Mouse (Mus musculus) megakaryocyte, embryonic 14.5 days (primary cell): ENCODE measurements around the gene Vasn.

Source experiments
- FLI1 ChIP-seq: IDR thresholded peaks from 2 replicates; pipeline ENCODE4 v1.6.1; 2012; ENCODE audit warnings: low read length, inconsistent platforms, mixed read lengths
- GATA1 ChIP-seq: IDR thresholded peaks from 3 replicates; pipeline ENCODE4 v1.6.1; 2012; ENCODE audit warnings: mixed read lengths, low read length, inconsistent platforms, borderline replicate concordance

DNA sequence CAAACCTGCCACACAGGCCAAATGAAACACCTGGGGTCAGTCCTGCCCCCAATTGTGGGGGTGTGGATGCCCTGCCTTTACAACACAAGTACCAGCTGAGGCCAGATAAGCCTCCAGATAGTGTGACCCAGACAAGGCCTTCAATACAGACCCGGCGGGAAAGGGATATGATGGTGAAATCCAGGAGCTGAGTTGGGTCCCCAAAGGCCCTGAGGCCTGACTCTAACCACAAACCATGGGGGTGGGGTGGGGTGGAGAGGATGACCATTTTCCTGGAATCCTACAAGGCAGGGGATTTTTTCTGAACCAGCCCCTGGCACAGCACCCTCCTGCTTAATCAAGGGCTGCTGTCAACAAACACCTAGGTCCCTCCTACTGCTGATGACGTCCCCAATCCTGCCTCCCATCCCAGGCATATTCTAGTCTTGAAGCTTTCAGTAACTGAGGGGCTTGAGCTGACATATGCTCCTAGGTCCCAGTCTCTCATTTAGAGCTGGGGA, 800 bp upstream of the Vasn start:
- no peak for TF ChIP-seq GATA1
- no peak for TF ChIP-seq FLI1
